Mouse (Mus musculus): ENCODE measurements around the gene Als2cr12.
A peak's percentile ranks its signal among the peaks of the same experiment; 100 is the strongest.
"Not testable (repeated sequence)": the region's sequence is repeated elsewhere in the genome, so short reads cannot be mapped to it uniquely, and the experiment has no call there.

The Als2cr12 gene

GRCm38 (mm10) chr1:58690006-58690744 lies 5.6 kb downstream of the Als2cr12 start:
- DNase-seq (ENCODE audit: inconsistent ontology term): no peak

- no peak for DNase-seq (ENCODE audit: inconsistent ontology term)
Measured at GRCm38 (mm10) chr1:58689426-58689825, 6.4 kb downstream of the Als2cr12 start.

GRCm38 (mm10) chr1:58678412-58678811 lies 17.4 kb downstream of the Als2cr12 start:
- not testable (repeated sequence) for DNase-seq (ENCODE audit: inconsistent ontology term)

GRCm38 (mm10) chr1:58677575-58677974 lies 18.2 kb downstream of the Als2cr12 start:
- DNase-seq (ENCODE audit: inconsistent ontology term): no peak

- DNase-seq (ENCODE audit: inconsistent ontology term): no peak
Measured at GRCm38 (mm10) chr1:58675011-58675410, 20.8 kb downstream of the Als2cr12 start.

- no peak for DNase-seq (ENCODE audit: inconsistent ontology term)
Measured at GRCm38 (mm10) chr1:58672116-58672515, 23.7 kb downstream of the Als2cr12 start.

GRCm38 (mm10) chr1:58669635-58670034 lies 26.2 kb downstream of the Als2cr12 start:
- DNase-seq (ENCODE audit: inconsistent ontology term): not testable (repeated sequence)

GRCm38 (mm10) chr1:58668191-58668590 lies 27.6 kb downstream of the Als2cr12 start:
- DNase-seq (ENCODE audit: inconsistent ontology term): no peak

- DNase-seq (ENCODE audit: inconsistent ontology term): not testable (repeated sequence)
Measured at GRCm38 (mm10) chr1:58663365-58663764, 32.4 kb downstream of the Als2cr12 start.

GRCm38 (mm10) chr1:58662671-58663070 lies 33.1 kb downstream of the Als2cr12 start:
- DNase-seq (ENCODE audit: inconsistent ontology term): not testable (repeated sequence)

- peak; percentile 81 for DNase-seq (ENCODE audit: inconsistent ontology term)
Measured at GRCm38 (mm10) chr1:58652480-58653403, 43.0 kb downstream of the Als2cr12 start.

- not testable (repeated sequence) for DNase-seq (ENCODE audit: inconsistent ontology term)
Measured at GRCm38 (mm10) chr1:58651571-58652456, 44.0 kb downstream of the Als2cr12 start.

- DNase-seq (ENCODE audit: inconsistent ontology term): not testable (repeated sequence)
Measured at GRCm38 (mm10) chr1:58628847-58629246, 66.9 kb downstream of the Als2cr12 start.

- peak; percentile 17 for DNase-seq (ENCODE audit: inconsistent ontology term)
Measured at GRCm38 (mm10) chr1:58621996-58622748, 73.6 kb downstream of the Als2cr12 start.

GRCm38 (mm10) chr1:58621251-58621650 lies 74.5 kb downstream of the Als2cr12 start:
- no peak for DNase-seq (ENCODE audit: inconsistent ontology term)

- DNase-seq (ENCODE audit: inconsistent ontology term): no peak
Measured at GRCm38 (mm10) chr1:58618766-58619165, 77.0 kb downstream of the Als2cr12 start.

- DNase-seq (ENCODE audit: inconsistent ontology term): no peak
Measured at GRCm38 (mm10) chr1:58617978-58618668, 77.7 kb downstream of the Als2cr12 start.

- DNase-seq (ENCODE audit: inconsistent ontology term): peak; percentile 2
Measured at GRCm38 (mm10) chr1:58617076-58617475, 78.7 kb downstream of the Als2cr12 start.

- DNase-seq (ENCODE audit: inconsistent ontology term): no peak
Measured at GRCm38 (mm10) chr1:58616176-58616575, 79.6 kb downstream of the Als2cr12 start.

- no peak for DNase-seq (ENCODE audit: inconsistent ontology term)
Measured at GRCm38 (mm10) chr1:58615146-58615545, 80.6 kb downstream of the Als2cr12 start.
